Mouse (Mus musculus): Measurements from ENCODE around the gene AC129217.1.

DNA sequence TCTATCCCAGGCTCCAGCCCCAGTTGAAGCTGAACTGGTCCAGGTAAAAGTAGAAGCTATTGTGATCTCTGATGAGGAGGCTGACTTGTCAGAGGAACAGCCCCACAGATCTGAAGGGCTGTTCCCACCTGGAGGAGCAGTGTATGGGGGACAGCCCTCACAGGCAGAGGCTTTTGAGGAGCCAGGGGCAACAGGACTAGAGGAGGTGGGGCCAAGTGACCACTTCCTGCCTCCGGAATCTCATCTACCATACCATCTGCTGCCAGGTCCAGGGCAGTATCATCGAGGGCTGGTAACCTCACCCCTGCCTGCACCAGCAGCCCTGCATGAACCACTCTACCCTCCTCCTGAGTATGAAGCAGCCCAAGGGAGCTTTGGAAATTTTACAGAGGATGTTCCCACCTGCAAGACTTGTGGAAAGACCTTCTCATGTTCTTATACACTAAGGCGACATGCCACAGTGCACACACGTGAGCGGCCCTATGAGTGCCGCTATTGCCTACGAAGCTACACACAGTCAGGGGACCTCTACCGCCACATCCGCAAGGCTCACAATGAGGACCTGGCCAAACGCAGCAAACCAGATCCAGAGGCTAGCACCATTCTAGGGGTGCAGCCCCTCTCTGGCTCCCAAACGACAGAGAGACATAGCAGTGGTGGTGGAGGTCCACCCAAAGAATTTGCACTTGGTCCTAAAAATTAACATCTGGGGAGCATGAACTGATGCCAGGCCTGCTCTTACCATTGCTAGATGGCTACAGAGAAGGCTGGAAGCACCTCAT is 25.5 kb upstream of the AC129217.1 start:
- no peak for TF ChIP-seq POLR2A (IDR thresholded peaks at IDR 0.05; ENCODE audit: insufficient read depth, low read depth, low read length)
- no peak for TF ChIP-seq CTCF (IDR thresholded peaks at IDR 0.05; ENCODE audit: insufficient read depth, low read depth, low read length)

Measured in olfactory bulb, adult 2 months (tissue).